15 mouse cellular contexts compared by ENCODE assay signal in the genomic region with DNA sequence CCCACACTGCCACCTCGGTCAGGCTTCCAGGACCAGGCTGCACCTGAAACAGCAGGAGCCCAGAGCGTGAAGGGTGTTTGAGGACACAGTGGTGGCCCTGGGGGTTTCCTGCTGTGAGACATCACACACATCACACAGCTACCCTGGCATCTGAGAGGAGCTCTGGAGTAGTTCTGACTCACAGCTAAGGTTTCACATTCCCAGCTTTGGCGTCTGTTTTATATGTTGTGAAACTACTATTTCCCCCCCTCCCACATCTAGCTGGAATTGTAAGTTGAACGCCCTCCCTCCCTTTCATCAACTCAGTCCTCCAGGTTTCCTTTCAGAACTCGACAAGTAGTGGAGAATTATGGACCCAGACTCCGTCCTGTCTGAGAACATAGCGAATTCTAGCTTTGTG.
"Had no signal": no experiment of that assay in that cellular context is flagged by ENCODE, and none has a peak within 500 bp of the region (broad histone marks: within the 10 kb centered on the region; RNA-seq: fewer than 3 reads in every experiment).

No protein-coding gene starts in this region.

- H3K9ac ChIP-seq: limb, embryonic 15.5 days; liver, embryonic 14.5 days; neural tube, embryonic 13.5 days had no signal

- DNase-seq: kidney, adult 8-10 months; kidney, postnatal 25 days; layer of hippocampus, postnatal 36 days; lung, adult 18-20 months; lung, postnatal 36 days; retina, postnatal 1 day; right cerebral cortex, postnatal 4 days; spleen, adult 18-20 months; thymus, postnatal 36 days had no signal

- H3K4me1 ChIP-seq: limb, embryonic 15.5 days had no signal

- H3K27ac ChIP-seq: limb, embryonic 15.5 days; liver, embryonic 14.5 days; neural tube, embryonic 13.5 days had no signal

- H3K27me3 ChIP-seq: limb, embryonic 15.5 days; megakaryocyte, embryonic 14.5 days; neural tube, embryonic 13.5 days had no signal

- H3K9me3 ChIP-seq: limb, embryonic 15.5 days; megakaryocyte, embryonic 14.5 days; neural tube, embryonic 13.5 days had no signal

- H3K4me3 ChIP-seq: limb, embryonic 15.5 days; megakaryocyte, embryonic 14.5 days; neural tube, embryonic 13.5 days had no signal

- H3K4me2 ChIP-seq: limb, embryonic 15.5 days; midbrain, embryonic 11.5 days; neural tube, embryonic 13.5 days had no signal

- ATAC-seq: midbrain, embryonic 16.5 days had no signal
